Mouse (Mus musculus) heart, embryonic 13.5 days (tissue): ENCODE results near the gene Nid1. TPM values are rescaled to one million over a fixed set of nuclear protein-coding genes. Genes with fewer than 3 reads are reported as not detected.
"Not testable (repeated sequence)": the region's sequence is repeated elsewhere in the genome, so short reads cannot be mapped to it uniquely, and the experiment has no call there.

ENCODE experiments used
- ATAC-seq: fragments of 200-750 bp; cut with Nextera tagmentation; 2 replicates; pipeline ENCODE4 v1.8.0; 2017; ENCODE audit warnings: moderate TSS enrichment; ENCODE audit not compliant: insufficient number of reproducible peaks, low FRiP score, low TSS enrichment; ENCODE audit errors: extremely low read depth
- H3K27ac ChIP-seq: fragments of 300-500 bp; sonication (generic); replicated peaks from 2 replicates; pipeline ENCODE4 v1.5.1; 2015; ENCODE audit warnings: moderate library complexity, mild to moderate bottlenecking, inconsistent platforms
- H3K27me3 ChIP-seq: fragments of 300-500 bp; sonication (generic); replicated peaks from 2 replicates; pipeline ENCODE4 v1.6.1; 2015; ENCODE audit warnings: mild to moderate bottlenecking, inconsistent platforms
- H3K36me3 ChIP-seq: fragments of 300-500 bp; sonication (generic); 2 replicates; pipeline ENCODE4 v1.6.1; 2015; ENCODE audit warnings: mild to moderate bottlenecking, inconsistent platforms
- H3K4me1 ChIP-seq: fragments of 300-500 bp; sonication (generic); 2 replicates; pipeline ENCODE4 v1.6.1; 2015; ENCODE audit warnings: inconsistent platforms
- H3K4me2 ChIP-seq: fragments of 300-500 bp; sonication (generic); 2 replicates; pipeline ENCODE4 v1.6.1; 2015; ENCODE audit warnings: inconsistent platforms, mild to moderate bottlenecking, moderate library complexity
- H3K4me3 ChIP-seq: fragments of 300-500 bp; sonication (generic); 2 replicates; pipeline ENCODE4 v1.5.1; 2015; ENCODE audit warnings: moderate library complexity, mild to moderate bottlenecking, inconsistent platforms
- H3K9ac ChIP-seq: fragments of 300-500 bp; sonication (generic); 2 replicates; pipeline ENCODE4 v1.6.1; 2015; ENCODE audit warnings: inconsistent platforms, mild to moderate bottlenecking, moderate library complexity
- H3K9me3 ChIP-seq: fragments of 300-500 bp; sonication (generic); 2 replicates; pipeline ENCODE4 v1.6.1; 2016; ENCODE audit warnings: inconsistent platforms
- WGBS: fragments of 180-500 bp; shearing (Covaris S2); methylation state at CpG from one replicate; pipeline ENCODE4 v1.1.7; 2015; ENCODE audit warnings: mixed read lengths; 5-methylcytosine and 5-hydroxymethylcytosine counted together
- polyA plus RNA-seq: library from polyadenylated mRNA; unstranded; fragments of >200 nt; fragmentation: Nextera tagmentation; extraction: Ambion mirVana; gene quantifications from 2 replicates; pipeline ENCODE4 v1.2.1, GENCODE M21; 2015

Nid1 gene
- polyA plus RNA-seq, 1 experiment from 2014 or later: 70.8 TPM

DNA sequence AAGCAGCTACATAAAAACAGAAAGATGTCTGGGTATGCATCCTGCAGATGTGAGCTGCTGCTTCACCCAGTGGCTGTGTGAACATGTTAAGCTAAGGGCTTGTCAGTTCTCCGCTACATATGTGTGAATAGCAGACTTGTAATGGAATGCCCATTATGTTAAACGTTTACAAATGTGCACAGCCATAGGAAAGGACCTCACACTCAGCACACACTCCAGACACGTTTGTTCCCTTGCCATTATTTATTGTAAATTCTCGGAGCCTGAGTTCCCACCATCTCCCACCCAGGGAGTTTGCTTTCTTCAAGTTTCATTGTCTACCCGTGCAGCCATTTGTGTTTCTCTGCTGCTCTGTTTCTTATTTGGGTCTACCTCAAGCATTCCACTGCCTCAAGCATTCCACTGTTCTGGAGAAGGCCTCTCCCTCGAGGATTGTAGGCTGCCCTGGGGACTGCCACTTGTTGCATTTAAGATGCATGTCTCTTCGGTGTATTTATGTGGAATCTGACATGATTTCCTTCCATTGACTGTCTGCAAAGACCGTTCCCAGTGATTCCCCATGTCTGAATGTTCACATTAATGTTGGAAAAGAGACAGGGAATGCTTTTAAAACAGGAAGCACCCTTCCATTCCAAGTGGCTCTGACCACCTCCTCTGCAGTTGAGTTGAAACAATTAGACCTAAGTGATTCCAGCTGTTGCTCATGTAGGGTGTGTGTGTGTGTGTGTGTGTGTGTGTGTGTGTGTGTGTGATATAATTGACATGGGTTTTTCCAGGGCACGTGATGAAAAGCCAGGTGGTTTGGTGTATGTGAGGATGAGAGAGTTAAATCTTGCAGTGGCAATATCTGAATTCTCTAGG, 18.5 kb downstream of the Nid1 start:
- not testable (repeated sequence) for H3K9me3 ChIP-seq, H3K36me3 ChIP-seq, H3K27ac ChIP-seq, H3K4me1 ChIP-seq, H3K4me2 ChIP-seq, H3K27me3 ChIP-seq, H3K9ac ChIP-seq, H3K4me3 ChIP-seq, ATAC-seq
- 46% methylated on average over 9 of the region's 9 CpGs for WGBS

DNA sequence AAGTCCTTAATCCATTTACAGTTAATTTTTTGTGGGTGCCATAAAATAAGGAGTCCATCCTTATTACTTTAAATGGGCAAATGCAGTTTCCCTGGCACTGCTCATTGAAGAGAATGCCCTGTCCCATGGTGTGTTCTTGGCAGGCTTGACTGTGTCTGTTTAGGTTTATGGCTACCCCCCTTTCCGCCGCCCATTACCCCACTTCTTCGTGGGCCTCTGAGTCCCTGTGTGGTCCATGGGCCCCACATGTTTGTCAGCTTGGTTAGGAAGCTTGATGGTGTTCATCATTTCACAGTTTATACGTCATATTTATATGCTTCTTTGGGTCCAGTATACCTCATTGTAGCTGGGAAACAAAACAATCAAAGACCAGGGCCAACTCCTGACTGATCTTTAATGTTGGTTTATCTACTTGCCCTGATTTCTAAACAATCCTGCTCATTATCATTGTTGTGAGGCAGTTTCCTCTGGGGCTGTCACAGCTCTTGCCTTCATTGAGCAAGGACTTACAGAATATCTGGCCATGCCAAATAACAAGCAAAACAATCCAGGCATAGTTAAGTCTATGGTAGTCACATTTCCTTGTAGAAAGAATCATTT, 20.9 kb downstream of the Nid1 start:
- Histone ChIP-seq H3K9me3 (no peaks in the 10 kb centered on the region), H3K4me1 (peaks cover 22% of the 10 kb centered on the region), H3K9ac (no peak overlapping the region), H3K4me3 (no peak overlapping the region), H3K27ac (no peak overlapping the region), H3K4me2 (no peak overlapping the region), H3K27me3 (no peaks in the 10 kb centered on the region), H3K36me3 (peaks cover 2% of the 10 kb centered on the region; the same call in 1 of the 2 replicates)
- ATAC-seq: no peak
- 82% methylated on average over 4 of the region's 4 CpGs for WGBS

DNA sequence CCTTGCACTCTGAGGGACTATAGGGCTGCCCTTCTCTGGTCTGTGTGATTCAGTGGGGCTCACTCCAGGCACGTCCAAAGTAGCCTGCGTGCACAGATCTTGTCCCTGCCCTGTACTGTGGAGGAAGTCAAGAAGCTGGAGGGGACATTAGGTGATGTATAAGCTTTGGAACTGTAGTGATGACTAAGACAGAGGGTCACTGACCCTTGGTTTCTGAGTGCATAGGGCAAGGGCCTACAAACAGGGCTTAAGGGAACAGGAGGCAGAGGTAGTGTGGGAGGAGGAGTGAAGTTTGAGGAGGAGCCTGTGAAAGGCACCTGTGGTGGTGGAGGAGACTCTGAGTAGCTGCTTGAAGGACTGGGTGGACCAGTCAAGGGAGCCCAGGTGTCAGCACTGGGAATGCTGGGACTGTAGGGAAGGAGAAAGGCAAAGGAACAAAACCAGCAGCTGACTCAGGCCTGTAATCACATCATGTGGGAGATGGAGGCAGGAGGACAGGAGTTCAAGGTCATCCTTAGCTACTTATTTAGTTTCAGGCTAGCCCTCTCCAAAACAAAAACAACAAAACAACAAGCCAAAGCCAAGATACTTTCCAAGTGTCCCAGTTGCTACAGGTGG, 23.3 kb downstream of the Nid1 start:
- H3K27ac ChIP-seq: no peak overlapping the region
- no peak for ATAC-seq
- H3K9me3 ChIP-seq: no peaks in the 10 kb centered on the region
- H3K4me3 ChIP-seq: no peak overlapping the region
- no peak overlapping the region for H3K4me2 ChIP-seq
- 84% methylated on average over 2 of the region's 2 CpGs for WGBS
- H3K4me1 ChIP-seq: peaks cover 33% of the 10 kb centered on the region
- peaks cover 20% of the 10 kb centered on the region; the same call in 1 of the 2 replicates for H3K36me3 ChIP-seq
- no peak overlapping the region for H3K9ac ChIP-seq
- H3K27me3 ChIP-seq: no peaks in the 10 kb centered on the region

DNA sequence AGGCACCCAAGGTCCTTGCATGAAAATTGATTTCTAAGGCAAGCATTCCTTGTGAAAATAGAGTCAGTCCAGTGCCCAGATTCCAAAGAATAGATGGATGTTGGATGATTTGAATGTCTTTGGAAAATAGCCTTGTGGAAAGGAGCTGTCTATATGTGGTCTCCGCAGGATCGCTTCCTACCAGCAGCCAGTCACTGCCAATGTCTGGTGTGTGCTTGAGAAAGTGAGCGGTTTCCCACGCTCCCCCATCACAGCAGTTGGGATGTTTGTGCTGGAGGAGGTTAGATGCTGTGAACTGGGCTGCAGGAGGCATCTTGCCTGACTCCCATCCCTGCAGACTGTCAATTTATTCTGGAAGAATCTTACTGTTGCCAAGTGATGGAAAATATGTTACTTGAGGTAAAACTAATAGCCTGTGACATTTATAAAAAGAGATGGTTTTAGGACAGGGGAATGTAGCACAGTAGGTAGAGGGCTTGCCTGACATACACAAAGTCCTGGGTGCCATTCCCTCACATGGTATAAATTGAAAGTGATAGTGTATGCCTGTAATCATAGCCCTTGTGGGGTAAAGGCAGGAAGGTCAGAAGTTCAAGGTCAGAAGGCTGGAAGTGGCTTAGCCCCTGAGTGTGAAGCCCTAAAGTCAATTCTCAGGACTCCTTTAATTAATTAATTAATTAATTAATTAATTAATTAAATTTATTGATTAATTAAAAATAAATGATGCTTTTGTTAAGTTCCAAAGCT, 24.3 kb downstream of the Nid1 start:
- Histone ChIP-seq H3K4me1 (peaks cover 33% of the 10 kb centered on the region), H3K9me3 (no peaks in the 10 kb centered on the region), H3K9ac (no peak overlapping the region), H3K4me3 (no peak overlapping the region), H3K27me3 (no peaks in the 10 kb centered on the region), H3K4me2 (no peak overlapping the region), H3K36me3 (peaks cover 28% of the 10 kb centered on the region; the same call in 1 of the 2 replicates), H3K27ac (no peak overlapping the region)
- ATAC-seq: no peak
- WGBS: 83% methylated on average over 4 of the region's 4 CpGs

DNA sequence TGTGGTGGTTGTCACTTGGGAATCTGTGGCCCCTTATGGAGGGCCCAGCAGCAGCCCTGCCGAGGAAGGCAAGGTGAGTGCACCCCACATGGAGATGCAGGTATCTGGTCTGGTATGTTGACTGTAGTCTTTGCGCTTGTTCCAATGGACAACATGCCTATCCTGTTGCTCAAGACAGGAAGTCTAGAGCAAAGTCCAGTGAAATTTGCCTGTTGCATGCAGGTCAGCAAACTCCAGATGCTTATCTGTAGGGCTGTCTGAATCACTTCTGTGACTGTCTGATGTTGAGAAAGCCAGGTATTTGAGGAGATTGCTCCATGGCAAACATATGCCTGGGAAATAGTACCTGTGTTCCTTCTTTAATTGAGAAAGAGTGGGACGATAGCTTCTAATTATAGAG, 26.6 kb downstream of the Nid1 start:
- peaks cover 45% of the 10 kb centered on the region for H3K36me3 ChIP-seq
- no peak overlapping the region for H3K27ac ChIP-seq
- no peak overlapping the region for H3K4me2 ChIP-seq
- ATAC-seq: no peak
- peaks cover 30% of the 10 kb centered on the region for H3K4me1 ChIP-seq
- H3K9ac ChIP-seq: no peak overlapping the region
- H3K27me3 ChIP-seq: no peaks in the 10 kb centered on the region
- 69% methylated on average over 3 of the region's 3 CpGs for WGBS
- H3K9me3 ChIP-seq: no peaks in the 10 kb centered on the region
- no peak overlapping the region for H3K4me3 ChIP-seq

DNA sequence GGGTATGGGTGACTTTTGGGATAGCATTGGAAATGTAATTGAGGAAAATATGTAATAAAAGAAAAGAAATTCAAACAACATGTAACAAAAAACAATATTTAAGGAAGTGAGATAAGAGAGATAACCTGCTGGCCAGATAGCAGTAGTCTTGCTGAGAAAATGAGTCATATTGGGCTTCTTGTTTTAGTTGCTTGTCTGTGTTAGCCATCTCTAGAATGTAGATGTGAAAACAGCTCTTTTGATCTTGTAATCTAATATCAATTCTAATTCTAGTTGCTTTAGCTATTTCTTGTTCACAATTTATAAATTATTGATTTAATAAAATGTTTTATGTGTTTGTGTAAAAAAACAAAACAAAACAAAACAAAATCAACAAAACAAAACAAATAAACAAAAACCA, 29.9 kb downstream of the Nid1 start:
- H3K27me3 ChIP-seq, H3K9me3 ChIP-seq, H3K4me3 ChIP-seq, H3K27ac ChIP-seq, H3K4me2 ChIP-seq, ATAC-seq, H3K9ac ChIP-seq: not testable (repeated sequence)
- Histone ChIP-seq H3K36me3 (peaks cover 61% of the 10 kb centered on the region), H3K4me1 (peaks cover 14% of the 10 kb centered on the region)

DNA sequence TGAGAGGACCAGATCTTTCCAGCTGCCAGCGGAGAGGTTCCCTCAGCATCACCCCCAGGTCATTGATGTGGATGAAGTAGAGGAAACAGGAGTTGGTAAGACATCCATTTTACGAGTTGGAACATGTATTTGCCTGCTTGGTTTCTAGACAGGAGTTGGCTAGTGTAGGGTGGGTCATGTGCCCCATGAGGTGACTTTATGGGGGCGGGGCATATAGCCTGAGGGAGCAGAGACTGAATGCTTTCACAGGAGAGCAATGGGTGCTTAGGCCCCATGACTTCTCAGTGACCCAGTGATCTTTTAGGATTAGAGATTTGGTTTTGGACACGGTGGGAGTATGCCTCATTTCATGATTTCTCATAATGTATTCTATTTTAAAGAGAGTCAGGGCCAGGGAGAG, 31.2 kb downstream of the Nid1 start:
- WGBS: 75% methylated on average over 4 of the region's 4 CpGs
- H3K27me3 ChIP-seq: no peaks in the 10 kb centered on the region
- no peak overlapping the region for H3K9ac ChIP-seq
- ATAC-seq: no peak
- H3K4me3 ChIP-seq: no peak overlapping the region
- no peak overlapping the region for H3K4me2 ChIP-seq
- peaks cover 67% of the 10 kb centered on the region for H3K36me3 ChIP-seq
- H3K27ac ChIP-seq: no peak overlapping the region
- no peaks in the 10 kb centered on the region for H3K9me3 ChIP-seq
- H3K4me1 ChIP-seq: peaks cover 13% of the 10 kb centered on the region

DNA sequence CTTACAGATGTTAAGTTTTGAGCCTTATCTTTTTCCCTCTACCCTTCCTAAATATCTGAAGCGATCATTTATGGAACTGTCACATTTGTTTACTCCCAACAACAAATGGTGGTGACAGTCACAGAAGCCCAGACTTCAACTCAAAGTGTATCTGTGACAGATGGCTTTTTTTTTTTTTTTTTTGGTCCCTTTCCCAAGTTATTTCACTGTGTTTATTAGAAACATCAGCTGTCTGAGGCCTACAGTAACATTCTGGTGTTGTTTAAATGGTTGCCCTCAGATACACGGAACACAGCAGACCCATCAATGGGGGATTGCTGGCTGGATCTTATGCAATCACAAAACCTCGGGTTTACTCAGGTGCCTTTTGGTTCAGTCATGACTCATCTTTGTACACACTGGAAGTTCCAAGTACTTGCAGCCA, 34.0 kb downstream of the Nid1 start:
- no peaks in the 10 kb centered on the region for H3K9me3 ChIP-seq
- H3K27me3 ChIP-seq: no peaks in the 10 kb centered on the region
- no peak overlapping the region for H3K27ac ChIP-seq
- peaks cover 58% of the 10 kb centered on the region for H3K36me3 ChIP-seq
- no peak overlapping the region for H3K4me3 ChIP-seq
- no peak for ATAC-seq
- peaks cover 11% of the 10 kb centered on the region for H3K4me1 ChIP-seq
- no peak overlapping the region for H3K9ac ChIP-seq
- 76% methylated on average over 3 of the region's 3 CpGs for WGBS
- no peak overlapping the region for H3K4me2 ChIP-seq

DNA sequence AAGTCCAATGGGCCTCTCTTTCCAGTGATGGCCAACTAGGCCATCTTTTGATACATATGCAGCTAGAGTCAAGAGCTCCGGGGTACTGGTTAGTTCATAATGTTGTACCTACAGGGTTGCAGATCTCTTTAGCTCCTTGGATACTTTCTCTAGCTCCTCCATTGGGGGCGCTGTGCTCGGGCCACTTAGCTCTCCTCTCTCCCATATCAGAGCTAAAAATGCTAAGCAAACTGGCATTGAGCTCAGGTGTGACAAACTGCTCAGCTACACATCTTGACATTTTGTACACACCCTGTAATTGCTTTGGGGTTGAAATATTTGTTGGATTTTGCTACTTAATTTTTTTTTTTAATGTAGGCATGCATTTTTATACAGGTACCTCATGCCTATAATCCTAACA, 37.1 kb downstream of the Nid1 start:
- not testable (repeated sequence) for H3K4me2 ChIP-seq, H3K27me3 ChIP-seq, H3K27ac ChIP-seq, H3K4me3 ChIP-seq, ATAC-seq, H3K9ac ChIP-seq, H3K9me3 ChIP-seq
- H3K36me3 ChIP-seq: peaks cover 58% of the 10 kb centered on the region
- H3K4me1 ChIP-seq: peaks cover 11% of the 10 kb centered on the region
- 62% methylated on average over 3 of the region's 3 CpGs for WGBS

DNA sequence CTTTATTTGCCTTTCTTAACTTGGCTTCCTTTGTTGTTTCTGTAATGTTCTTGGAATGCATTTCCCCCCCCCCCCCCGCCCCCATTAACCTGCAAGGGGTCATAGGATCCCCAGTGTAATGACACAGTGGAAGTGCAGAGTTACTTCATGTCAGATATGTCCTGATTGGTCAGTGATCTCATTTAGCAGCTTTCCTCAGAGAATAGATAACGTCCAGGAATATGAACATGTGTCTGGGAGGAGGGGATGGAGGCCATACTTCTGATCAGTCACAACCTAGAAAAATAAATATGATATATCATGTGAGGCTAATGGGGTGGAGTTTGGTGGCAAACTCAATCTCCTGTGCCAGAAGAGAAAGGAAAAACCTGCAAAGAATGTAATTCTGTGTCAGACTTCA, 37.6 kb downstream of the Nid1 start:
- ATAC-seq: no peak
- Histone ChIP-seq H3K9ac (no peak overlapping the region), H3K27me3 (no peaks in the 10 kb centered on the region), H3K4me1 (peaks cover 13% of the 10 kb centered on the region), H3K36me3 (peaks cover 58% of the 10 kb centered on the region), H3K9me3 (no peaks in the 10 kb centered on the region), H3K4me2 (no peak overlapping the region), H3K27ac (no peak overlapping the region), H3K4me3 (no peak overlapping the region)
- WGBS: 32% methylated on average over 2 of the region's 2 CpGs

DNA sequence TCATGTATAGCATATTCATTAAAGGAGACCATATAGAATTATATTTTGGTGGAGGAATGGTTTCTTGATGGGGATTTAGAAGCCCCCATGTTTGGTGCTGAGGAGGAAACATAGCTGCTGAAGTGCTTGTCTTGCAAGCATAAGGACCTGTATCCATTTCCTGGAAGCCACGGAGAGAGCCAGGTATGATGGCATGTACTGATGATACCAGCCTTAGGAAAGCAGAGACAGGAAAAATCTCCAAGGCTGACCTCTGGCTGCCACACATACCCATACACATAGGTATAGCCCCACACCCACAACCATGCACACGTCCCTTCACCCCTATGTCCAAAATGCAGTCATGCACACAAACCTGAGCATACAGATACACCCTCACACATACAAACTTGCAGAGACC, 39.2 kb downstream of the Nid1 start:
- no peak overlapping the region for H3K4me2 ChIP-seq
- H3K9me3 ChIP-seq: no peaks in the 10 kb centered on the region
- H3K4me1 ChIP-seq: peaks cover 18% of the 10 kb centered on the region
- H3K36me3 ChIP-seq: peaks cover 50% of the 10 kb centered on the region
- no peaks in the 10 kb centered on the region for H3K27me3 ChIP-seq
- WGBS: 74% methylated on average over 2 of the region's 2 CpGs
- H3K27ac ChIP-seq: no peak overlapping the region
- ATAC-seq: no peak
- no peak overlapping the region for H3K4me3 ChIP-seq
- H3K9ac ChIP-seq: no peak overlapping the region
